Mouse (Mus musculus) limb, embryonic 11.5 days (tissue): ENCODE results near the gene Galntl6. TPM values are rescaled to one million over a fixed set of nuclear protein-coding genes. Genes with fewer than 3 reads are reported as not detected.
A peak's percentile ranks its signal among the peaks of the same experiment; 100 is the strongest.

ENCODE experiments used
- ATAC-seq: fragments of 200-750 bp; cut with Nextera tagmentation; 2 replicates; pipeline ENCODE4 v1.8.0; 2017; ENCODE audit warnings: low read depth; ENCODE audit not compliant: insufficient number of reproducible peaks, low FRiP score, low TSS enrichment
- DNase-seq: peaks from one replicate; pipeline ENCODE4 v3.0.0-alpha.2; 2015; ENCODE audit warnings: low spot score
- H3K27ac ChIP-seq: fragments of 300-500 bp; sonication (generic); replicated peaks from 2 replicates; pipeline ENCODE4 v1.5.1; 2014; ENCODE audit warnings: low read depth, mild to moderate bottlenecking, low read length
- H3K27me3 ChIP-seq: fragments of 300-500 bp; sonication (generic); 2 replicates; pipeline ENCODE4 v1.6.1; 2014; ENCODE audit warnings: mild to moderate bottlenecking, low read length, mixed read lengths; ENCODE audit not compliant: control insufficient read depth, insufficient read depth
- H3K36me3 ChIP-seq: fragments of 300-500 bp; sonication (generic); 2 replicates; pipeline ENCODE4 v1.6.1; 2014; ENCODE audit warnings: mild to moderate bottlenecking, low read length, moderate library complexity, mixed read lengths; ENCODE audit not compliant: control insufficient read depth, insufficient read depth
- H3K4me1 ChIP-seq: fragments of 300-500 bp; sonication (generic); 2 replicates; pipeline ENCODE4 v1.6.1; 2014; ENCODE audit warnings: low read length, mixed read lengths; ENCODE audit not compliant: control insufficient read depth, insufficient read depth
- H3K4me2 ChIP-seq: fragments of 300-500 bp; sonication (generic); 2 replicates; pipeline ENCODE4 v1.6.1; 2014; ENCODE audit warnings: low read depth, mild to moderate bottlenecking, moderate library complexity; ENCODE audit not compliant: severe bottlenecking
- H3K4me3 ChIP-seq: fragments of 300-500 bp; sonication (generic); 2 replicates; pipeline ENCODE4 v1.5.1; 2014; ENCODE audit warnings: low read depth, low read length
- H3K9ac ChIP-seq: fragments of 300-500 bp; sonication (generic); 2 replicates; pipeline ENCODE4 v1.6.1; 2014; ENCODE audit warnings: mild to moderate bottlenecking, low read length
- H3K9me3 ChIP-seq: fragments of 300-500 bp; sonication (generic); 2 replicates; pipeline ENCODE4 v1.6.1; 2016; ENCODE audit warnings: low read length; ENCODE audit not compliant: control insufficient read depth
- WGBS: fragments of 180-500 bp; shearing (Covaris S2); extraction: QIAGEN DNeasy Blood & Tissue Kit; methylation state at CpG from one replicate; pipeline ENCODE4 v1.1.7; 2014; 5-methylcytosine and 5-hydroxymethylcytosine counted together
- polyA plus RNA-seq: library from polyadenylated mRNA; unstranded; fragments of >200 nt; fragmentation: Nextera tagmentation; extraction: Ambion mirVana; gene quantifications from 2 replicates; pipeline ENCODE4 v1.2.1, GENCODE M21; 2014

The Galntl6 gene
- polyA plus RNA-seq, 1 experiment from 2014 or later, result 0.45 TPM

DNA sequence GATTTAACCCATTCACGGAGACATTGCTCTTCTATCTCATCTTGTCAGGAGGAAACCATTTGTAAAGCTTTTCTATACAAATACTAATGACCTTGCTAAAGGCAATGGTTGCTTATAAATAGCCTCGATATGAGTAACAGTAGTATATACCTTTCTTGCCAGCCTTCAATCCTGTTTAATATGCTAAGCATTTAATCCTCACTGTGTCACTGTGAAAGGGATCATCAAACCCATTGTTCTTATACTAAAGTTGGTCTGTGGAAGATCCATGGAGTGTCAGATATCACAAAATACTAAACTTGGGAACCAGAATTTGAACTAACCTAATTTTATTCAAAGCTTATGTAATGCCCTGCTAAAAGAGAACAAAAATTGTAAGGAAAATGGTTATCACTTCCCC lies 8.0 kb downstream of the Galntl6 start:
- 43% methylated on average over 2 of the region's 2 CpGs for WGBS
- Histone ChIP-seq H3K9ac (no peak overlapping the region), H3K9me3 (no peaks in the 10 kb centered on the region), H3K27ac (no peak overlapping the region), H3K4me2 (no peak overlapping the region), H3K36me3 (no peaks in the 10 kb centered on the region), H3K4me1 (no peaks in the 10 kb centered on the region), H3K27me3 (no peaks in the 10 kb centered on the region), H3K4me3 (no peak overlapping the region)
- ATAC-seq, result no peak
- DNase-seq, result no peak

DNA sequence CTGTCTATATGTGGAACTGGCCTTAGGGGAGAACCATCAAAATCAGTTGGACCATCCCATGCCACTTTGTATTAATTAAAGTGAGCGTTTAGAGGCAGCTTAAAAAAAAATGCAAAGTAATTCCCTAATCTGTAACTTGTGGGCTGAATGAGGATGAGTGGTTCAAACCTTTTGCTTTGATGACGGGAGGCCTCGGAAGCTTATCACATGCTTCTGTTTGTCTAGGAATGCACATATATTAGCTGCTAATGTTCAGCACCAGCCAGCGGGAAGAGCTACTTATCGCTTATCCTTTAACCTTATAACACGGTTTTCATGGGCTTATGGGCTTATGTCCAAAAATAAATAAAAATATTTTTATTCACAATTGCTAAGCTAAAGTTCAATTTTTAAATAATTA lies 16.5 kb downstream of the Galntl6 start:
- H3K36me3 ChIP-seq, result no peaks in the 10 kb centered on the region
- ATAC-seq (no peak), DNase-seq (no peak)
- H3K27ac ChIP-seq, result no peak overlapping the region
- no peak overlapping the region for H3K4me3 ChIP-seq
- H3K9me3 ChIP-seq, result no peaks in the 10 kb centered on the region
- no peak overlapping the region for H3K9ac ChIP-seq
- no peaks in the 10 kb centered on the region for H3K4me1 ChIP-seq
- no peaks in the 10 kb centered on the region for H3K27me3 ChIP-seq
- no peak overlapping the region for H3K4me2 ChIP-seq
- 85% methylated on average over 6 of the region's 6 CpGs for WGBS

DNA sequence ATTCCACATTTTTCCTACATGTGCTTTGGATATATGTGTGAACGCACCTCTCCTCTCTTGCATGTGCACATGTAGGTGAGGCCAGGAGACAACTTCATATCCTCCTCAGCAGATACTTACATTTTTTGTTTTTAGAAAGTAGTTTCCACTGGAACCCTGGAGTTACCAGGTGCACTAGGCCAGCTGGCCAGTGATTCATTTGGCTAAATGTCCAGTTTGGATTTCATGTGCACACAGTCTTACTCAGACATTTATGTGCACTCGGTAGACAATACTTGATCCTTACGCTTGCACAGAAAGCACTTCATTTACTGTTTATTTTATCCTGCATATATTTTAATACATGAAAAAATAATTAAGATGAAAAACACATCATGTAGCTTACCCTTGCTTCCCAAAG lies 21.8 kb downstream of the Galntl6 start:
- ATAC-seq, result no peak
- Histone ChIP-seq H3K27ac (no peak overlapping the region), H3K4me2 (no peak overlapping the region), H3K9me3 (no peaks in the 10 kb centered on the region), H3K27me3 (no peaks in the 10 kb centered on the region), H3K4me3 (no peak overlapping the region), H3K36me3 (no peaks in the 10 kb centered on the region), H3K9ac (no peak overlapping the region), H3K4me1 (no peaks in the 10 kb centered on the region)
- no peak for DNase-seq
- WGBS, result 95% methylated on average over 3 of the region's 3 CpGs

DNA sequence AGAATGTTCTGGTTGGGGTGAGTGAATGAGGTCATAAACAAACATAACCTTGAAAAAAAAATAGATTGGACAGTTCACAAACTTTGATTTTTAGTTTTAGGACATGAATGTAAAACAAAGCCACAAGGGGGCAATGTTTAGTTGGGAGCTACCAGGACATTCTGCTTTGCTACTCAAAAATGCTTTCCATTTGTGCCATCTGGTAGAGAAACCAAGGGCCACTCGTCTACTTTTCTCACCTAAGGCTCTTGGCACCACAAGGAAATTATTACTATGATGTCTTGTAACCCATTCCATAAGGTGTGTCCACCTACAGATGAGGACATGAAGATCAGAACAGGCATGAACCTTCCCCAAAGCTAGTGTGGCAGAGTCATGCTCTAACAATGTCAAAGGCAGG lies 26.0 kb downstream of the Galntl6 start:
- Histone ChIP-seq H3K4me3 (no peak overlapping the region), H3K27me3 (no peaks in the 10 kb centered on the region), H3K4me1 (no peaks in the 10 kb centered on the region), H3K36me3 (no peaks in the 10 kb centered on the region), H3K27ac (no peak overlapping the region), H3K4me2 (no peak overlapping the region), H3K9ac (no peak overlapping the region), H3K9me3 (no peaks in the 10 kb centered on the region)
- 5% methylated on average over 1 of the region's 1 CpGs for WGBS
- ATAC-seq, result no peak
- DNase-seq, result peak; percentile 21

DNA sequence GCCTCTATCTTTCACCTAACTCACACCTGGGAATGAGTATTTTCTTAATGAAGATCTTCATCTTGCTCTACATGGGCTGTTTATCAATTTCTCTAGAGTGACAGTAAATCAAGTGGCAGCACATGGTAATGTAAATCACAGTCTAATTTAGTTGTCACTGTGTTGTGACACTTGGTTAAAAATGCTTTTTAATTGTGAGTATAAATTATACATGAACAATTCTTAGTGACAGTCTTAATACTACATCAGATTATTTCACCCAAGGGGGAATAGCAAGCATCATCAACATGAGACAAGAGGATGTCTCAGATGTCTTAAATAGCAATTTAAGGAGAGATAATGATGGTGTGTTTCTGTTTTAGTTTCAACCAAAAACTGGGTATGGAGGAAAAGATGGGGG lies 88.1 kb downstream of the Galntl6 start:
- DNase-seq (no peak), ATAC-seq (no peak)
- Histone ChIP-seq H3K4me1 (no peaks in the 10 kb centered on the region), H3K4me3 (no peak overlapping the region), H3K27me3 (no peaks in the 10 kb centered on the region), H3K9ac (no peak overlapping the region), H3K9me3 (no peaks in the 10 kb centered on the region), H3K36me3 (no peaks in the 10 kb centered on the region), H3K4me2 (no peak overlapping the region), H3K27ac (no peak overlapping the region)

DNA sequence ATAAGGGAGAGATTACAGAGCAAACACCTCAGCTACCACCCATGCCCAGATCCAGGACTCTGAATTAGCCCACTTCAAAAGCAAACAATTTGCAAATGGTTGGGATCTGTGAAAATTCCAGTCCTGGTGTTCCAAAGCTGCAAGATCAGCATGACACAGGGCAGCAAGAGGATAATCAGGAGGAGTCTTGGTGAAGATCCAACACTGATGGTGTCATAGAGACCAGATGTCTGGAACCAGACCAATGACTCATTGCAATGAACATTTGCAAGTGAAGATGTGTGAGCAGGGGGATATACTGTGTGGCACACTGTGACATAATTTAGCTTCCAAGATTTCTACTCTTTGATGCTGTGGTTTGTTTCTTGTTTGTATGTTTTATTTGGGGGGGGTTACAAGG lies 107.2 kb downstream of the Galntl6 start:
- no peaks in the 10 kb centered on the region for H3K27me3 ChIP-seq
- no peaks in the 10 kb centered on the region for H3K4me1 ChIP-seq
- ATAC-seq (no peak), DNase-seq (no peak)
- H3K27ac ChIP-seq, result no peak overlapping the region
- no peaks in the 10 kb centered on the region for H3K9me3 ChIP-seq
- H3K4me3 ChIP-seq, result no peak overlapping the region
- H3K4me2 ChIP-seq, result no peak overlapping the region
- H3K36me3 ChIP-seq, result no peaks in the 10 kb centered on the region
- H3K9ac ChIP-seq, result no peak overlapping the region

DNA sequence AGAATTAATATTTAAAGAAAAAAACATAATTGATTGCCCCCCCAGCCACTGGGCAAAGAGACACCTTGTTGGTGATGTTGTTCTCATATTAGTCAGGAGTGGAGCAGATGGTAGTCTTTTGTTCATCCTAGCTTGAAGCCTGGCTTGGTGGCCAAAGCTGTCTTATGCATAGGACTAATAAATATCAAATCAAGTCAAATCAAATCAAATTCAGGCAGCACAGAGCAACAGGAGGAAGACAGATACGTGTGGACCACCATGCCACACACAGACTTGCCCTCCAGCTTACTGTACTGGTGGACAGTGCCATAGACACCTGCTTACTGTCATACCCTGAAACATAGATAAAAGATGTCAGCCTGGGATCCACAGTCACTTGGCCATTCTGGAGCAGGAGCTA lies 110.6 kb downstream of the Galntl6 start:
- H3K4me3 ChIP-seq, result no peak overlapping the region
- no peaks in the 10 kb centered on the region for H3K36me3 ChIP-seq
- H3K27ac ChIP-seq, result no peak overlapping the region
- DNase-seq (no peak), ATAC-seq (no peak)
- H3K9ac ChIP-seq, result no peak overlapping the region
- H3K9me3 ChIP-seq, result no peaks in the 10 kb centered on the region
- H3K4me1 ChIP-seq, result no peaks in the 10 kb centered on the region
- 63% methylated on average over 1 of the region's 1 CpGs for WGBS
- no peaks in the 10 kb centered on the region for H3K27me3 ChIP-seq
- H3K4me2 ChIP-seq, result no peak overlapping the region

DNA sequence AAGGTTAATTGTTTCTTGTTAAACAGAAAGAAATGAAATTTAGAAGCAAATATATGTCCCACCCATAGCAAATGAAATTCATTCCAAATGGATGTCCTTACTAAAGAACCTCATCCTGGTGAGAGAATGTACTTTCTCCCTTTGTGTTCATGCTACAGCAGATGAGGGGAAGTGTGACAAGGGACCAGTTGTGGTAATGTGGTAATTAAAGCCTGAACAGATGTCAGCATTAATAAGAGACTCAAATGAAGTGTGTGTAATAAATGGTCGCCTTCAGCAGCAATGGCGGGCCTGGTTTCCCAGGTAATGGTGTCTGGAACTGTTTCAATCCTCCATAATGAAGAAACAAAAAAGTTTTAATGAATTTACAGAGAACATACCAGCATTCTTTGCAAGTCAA lies 158.7 kb downstream of the Galntl6 start:
- Histone ChIP-seq H3K27ac (no peak overlapping the region), H3K4me3 (no peak overlapping the region), H3K4me2 (no peak overlapping the region), H3K4me1 (no peaks in the 10 kb centered on the region), H3K36me3 (no peaks in the 10 kb centered on the region), H3K27me3 (no peaks in the 10 kb centered on the region), H3K9me3 (no peaks in the 10 kb centered on the region), H3K9ac (no peak overlapping the region)
- WGBS, result 50% methylated on average over 2 of the region's 2 CpGs
- ATAC-seq (no peak), DNase-seq (no peak)

DNA sequence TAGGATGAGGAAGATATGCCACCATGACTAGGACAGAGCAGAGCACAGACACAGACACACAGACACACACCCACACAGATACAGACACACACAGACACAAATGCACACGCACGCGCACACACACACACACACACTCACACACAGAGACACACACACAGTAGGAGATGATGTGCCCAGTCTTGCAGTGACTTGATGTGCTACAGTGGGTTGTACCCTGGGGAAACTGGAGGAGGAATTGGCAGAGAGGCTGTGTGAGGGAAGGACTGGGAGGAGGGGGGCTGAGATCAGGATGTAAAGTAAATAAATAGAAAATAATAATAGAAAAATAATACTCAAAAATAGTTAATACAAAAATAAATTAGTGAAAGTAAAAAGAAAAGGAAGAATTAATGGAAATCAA lies 174.5 kb downstream of the Galntl6 start:
- no peak overlapping the region for H3K9ac ChIP-seq
- ATAC-seq (0 out of 2 replicates have a peak, but pooled peaks have one; percentile 39), DNase-seq (no peak)
- H3K4me1 ChIP-seq, result no peaks in the 10 kb centered on the region
- H3K36me3 ChIP-seq, result no peaks in the 10 kb centered on the region
- H3K9me3 ChIP-seq, result no peaks in the 10 kb centered on the region
- H3K4me3 ChIP-seq, result no peak overlapping the region
- H3K27ac ChIP-seq, result no peak overlapping the region
- no peak overlapping the region for H3K4me2 ChIP-seq
- 90% methylated on average over 3 of the region's 3 CpGs for WGBS
- no peaks in the 10 kb centered on the region for H3K27me3 ChIP-seq
